Mouse (Mus musculus) heart, adult 2 months (tissue): ENCODE data around the gene Fgfr2. TPM values are rescaled to one million over a fixed set of nuclear protein-coding genes. Genes with fewer than 3 reads are reported as not detected.

Experiments used
- DNase-seq, 2 experiments: peaks; one replicate each; pipeline ENCODE4 v3.0.0; 2021
- H3K27ac ChIP-seq: fragments of 200-600 bp; 2 replicates; pipeline ENCODE4 v1.8.1; 2022
- H3K27me3 ChIP-seq: fragments of 200-500 bp; 2 replicates; pipeline ENCODE4 v1.6.1; 2012; ENCODE audit warnings: mild to moderate bottlenecking, low read length, inconsistent platforms, mixed read lengths; ENCODE audit not compliant: control insufficient read depth, insufficient read depth
- H3K36me3 ChIP-seq: fragments of 200-500 bp; 2 replicates; pipeline ENCODE4 v1.6.1; 2012; ENCODE audit warnings: low read length, inconsistent platforms; ENCODE audit not compliant: control insufficient read depth, insufficient read depth
- H3K4me1 ChIP-seq: fragments of 200-500 bp; 2 replicates; pipeline ENCODE4 v1.6.1; 2011; ENCODE audit warnings: low read length; ENCODE audit not compliant: control insufficient read depth, insufficient read depth
- H3K4me3 ChIP-seq: fragments of 200-600 bp; 2 replicates; pipeline ENCODE4 v1.8.1; 2022
- H3K79me2 ChIP-seq: fragments of 200-500 bp; replicated peaks from 2 replicates; pipeline ENCODE4 v1.6.1; 2012; ENCODE audit warnings: mild to moderate bottlenecking, inconsistent platforms, low read length, moderate library complexity, mixed read lengths; ENCODE audit not compliant: control insufficient read depth, insufficient read depth
- H3K9ac ChIP-seq: fragments of 200-500 bp; 2 replicates; pipeline ENCODE4 v1.6.1; 2012; ENCODE audit warnings: low read depth, mild to moderate bottlenecking, control low read depth, inconsistent platforms, low read length, mixed read lengths
- CTCF ChIP-seq: fragments of 200-600 bp; IDR thresholded peaks from 2 replicates; pipeline ENCODE4 v1.8.1; 2022; ENCODE audit warnings: antibody characterized with exemption, mild to moderate bottlenecking, moderate library complexity
- EP300 ChIP-seq: fragments of 200-500 bp; IDR thresholded peaks from 2 replicates; pipeline ENCODE4 v1.6.1; 2011; ENCODE audit warnings: low read depth, low read length, control low read depth; ENCODE audit not compliant: insufficient read depth
- POLR2A ChIP-seq: fragments of 200-500 bp; IDR thresholded peaks from 2 replicates; pipeline ENCODE4 v1.6.1; 2011; ENCODE audit warnings: mild to moderate bottlenecking, low read depth, low read length, control low read depth; ENCODE audit not compliant: insufficient read depth
- WGBS: fragments of 180-500 bp; shearing (Covaris S2); methylation state at CpG from one replicate; pipeline ENCODE4 v1.1.7; 2018; 5-methylcytosine and 5-hydroxymethylcytosine counted together
- intact Hi-C: fragments of 180-260 bp; cut with DNase I; formaldehyde crosslinking; loops from one replicate; pipeline ENCODE4 v1.15.1; 2025
- polyA plus RNA-seq: library from polyadenylated mRNA; depleted of rRNA; stranded (reverse); fragments of >200 nt; gene quantifications from 2 replicates; pipeline ENCODE4 v1.2.3, GENCODE M21; 2012
- total RNA-seq, 2 experiments: library from RNA; stranded (reverse); gene quantifications; 2 replicates each; pipeline ENCODE4 v1.2.3; 2021

The Fgfr2 gene
- total and polyA plus RNA-seq, 3 experiments: 1.1 to 2.0 (median 1.3) TPM

DNA sequence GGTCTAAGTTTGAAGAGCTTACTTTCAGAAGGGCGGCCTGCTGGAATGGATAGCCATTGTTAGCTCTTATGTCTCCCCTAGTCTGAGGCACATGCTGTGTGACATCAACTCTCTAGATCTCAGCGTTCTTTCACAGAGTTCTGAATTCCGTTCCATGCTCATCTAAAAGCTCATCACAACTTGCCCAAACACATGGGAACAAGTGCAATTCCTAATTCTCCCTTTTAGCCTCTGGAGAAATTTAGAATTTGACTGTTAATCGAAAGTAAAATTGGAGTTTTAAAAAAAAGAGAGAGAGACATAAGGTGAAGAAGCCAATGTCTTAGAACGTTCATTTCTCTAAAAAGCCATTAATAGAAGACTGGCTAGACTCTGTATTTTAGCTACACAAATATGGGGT lies 1793.7 kb downstream of the Fgfr2 start, which contains the start of gene Fam24b:
Fam24b (minus strand) TSS at position 101 of the 400 bp plus-strand sequence.
- Histone ChIP-seq H3K79me2 (no peaks in the 10 kb centered on the region), H3K9ac (no peak within 1 kb of the TSS), H3K27me3 (no peaks in the 10 kb centered on the region), H3K36me3 (no peaks in the 10 kb centered on the region), H3K4me1 (no peaks in the 10 kb centered on the region), H3K27ac (no peak within 1 kb of the TSS), H3K4me3 (no peak within 1 kb of the TSS)
- no peak for DNase-seq
- intact Hi-C loops: no loop called here
- WGBS: 91% methylated on average over 5 of the region's 5 CpGs
- TF ChIP-seq POLR2A: no peak
- TF ChIP-seq CTCF: no peak
- no peak for TF ChIP-seq EP300

DNA sequence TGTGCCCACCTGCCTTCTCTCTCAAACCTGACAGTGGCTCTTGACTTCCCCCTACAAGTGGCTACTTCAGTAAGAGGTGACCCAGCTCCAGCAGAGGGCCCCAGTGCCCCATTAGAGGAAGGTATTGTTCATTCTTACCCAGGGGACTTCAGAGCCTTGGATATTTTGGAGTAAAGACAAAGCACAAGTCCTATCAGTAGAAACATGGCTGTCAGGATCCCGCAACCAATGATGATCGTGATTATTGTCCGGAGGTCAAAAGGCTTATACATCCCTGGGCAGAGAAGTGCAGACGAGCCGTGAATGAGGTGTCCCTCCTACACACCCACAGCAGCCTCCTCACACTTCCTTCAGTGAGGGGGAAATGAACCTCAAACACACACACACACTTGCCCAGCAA lies 1796.1 kb downstream of the Fgfr2 start:
- no peak for DNase-seq
- WGBS: 77% methylated on average over 5 of the region's 5 CpGs
- no peaks in the 10 kb centered on the region for H3K4me1 ChIP-seq
- H3K79me2 ChIP-seq: no peaks in the 10 kb centered on the region
- H3K9ac ChIP-seq: no peak overlapping the region
- intact Hi-C loops: no loop called here
- no peak overlapping the region for H3K4me3 ChIP-seq
- H3K27me3 ChIP-seq: no peaks in the 10 kb centered on the region
- no peak overlapping the region for H3K27ac ChIP-seq
- no peaks in the 10 kb centered on the region for H3K36me3 ChIP-seq
- TF ChIP-seq EP300: no peak
- no peak for TF ChIP-seq POLR2A
- TF ChIP-seq CTCF: no peak

DNA sequence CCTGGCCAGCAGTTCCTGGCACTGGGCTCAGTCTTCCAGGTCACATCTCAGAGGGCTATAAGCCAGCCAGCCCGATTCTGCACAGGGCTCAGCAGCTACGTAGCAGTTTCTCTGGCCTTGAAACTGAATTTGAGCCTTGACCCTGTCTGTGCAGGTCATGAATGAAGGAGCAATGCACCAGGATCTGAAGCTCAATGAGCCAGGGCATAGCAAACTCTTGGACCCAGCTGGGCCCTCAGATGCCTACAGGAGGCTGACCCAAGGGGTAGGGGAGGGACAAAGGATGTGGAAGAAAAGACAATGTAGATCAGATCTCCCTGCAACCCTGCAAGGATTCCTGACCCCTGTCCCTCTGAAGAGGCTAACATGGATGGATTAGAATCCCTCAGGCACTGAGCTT lies 1801.0 kb downstream of the Fgfr2 start, which contains the start of gene Cuzd1:
Cuzd1 (minus strand) TSS at position 101 of the 400 bp plus-strand sequence.
- no peak within 1 kb of the TSS for H3K27ac ChIP-seq
- H3K79me2 ChIP-seq: no peaks in the 10 kb centered on the region
- H3K4me3 ChIP-seq: no peak within 1 kb of the TSS
- TF ChIP-seq CTCF (no peak), POLR2A (no peak), EP300 (no peak)
- intact Hi-C loops: no loop called here
- 45% methylated on average over 2 of the region's 2 CpGs for WGBS
- no peaks in the 10 kb centered on the region for H3K4me1 ChIP-seq
- no peaks in the 10 kb centered on the region for H3K27me3 ChIP-seq
- DNase-seq: no peak
- H3K9ac ChIP-seq: no peak within 1 kb of the TSS
- H3K36me3 ChIP-seq: no peaks in the 10 kb centered on the region

DNA sequence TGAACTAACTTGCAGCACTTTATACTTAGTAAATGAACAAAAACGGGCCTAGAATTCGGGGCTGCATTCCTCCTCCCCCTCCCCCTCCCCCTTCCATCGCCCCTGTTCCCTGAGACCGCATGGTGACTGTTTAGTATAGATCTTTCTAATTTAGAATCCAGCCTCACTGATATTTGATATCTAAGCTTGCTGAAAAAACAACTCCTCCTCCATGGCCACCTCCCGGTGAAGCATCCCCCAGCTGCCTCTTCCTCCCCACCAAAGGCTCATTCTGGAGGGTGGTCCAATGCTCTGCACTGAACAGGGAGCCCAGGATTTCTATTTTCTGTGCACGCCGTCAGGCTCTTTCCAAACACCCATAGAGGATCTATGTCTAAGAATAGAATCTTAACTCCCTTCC lies 1804.8 kb downstream of the Fgfr2 start:
- WGBS: 67% methylated on average over 5 of the region's 7 CpGs
- no peak overlapping the region for H3K4me3 ChIP-seq
- no peaks in the 10 kb centered on the region for H3K4me1 ChIP-seq
- no peaks in the 10 kb centered on the region for H3K27me3 ChIP-seq
- TF ChIP-seq CTCF: no peak
- TF ChIP-seq EP300: no peak
- no peak for TF ChIP-seq POLR2A
- intact Hi-C loops: no loop called here
- H3K79me2 ChIP-seq: no peaks in the 10 kb centered on the region
- no peak overlapping the region for H3K27ac ChIP-seq
- no peak overlapping the region for H3K9ac ChIP-seq
- DNase-seq: no peak
- no peaks in the 10 kb centered on the region for H3K36me3 ChIP-seq

DNA sequence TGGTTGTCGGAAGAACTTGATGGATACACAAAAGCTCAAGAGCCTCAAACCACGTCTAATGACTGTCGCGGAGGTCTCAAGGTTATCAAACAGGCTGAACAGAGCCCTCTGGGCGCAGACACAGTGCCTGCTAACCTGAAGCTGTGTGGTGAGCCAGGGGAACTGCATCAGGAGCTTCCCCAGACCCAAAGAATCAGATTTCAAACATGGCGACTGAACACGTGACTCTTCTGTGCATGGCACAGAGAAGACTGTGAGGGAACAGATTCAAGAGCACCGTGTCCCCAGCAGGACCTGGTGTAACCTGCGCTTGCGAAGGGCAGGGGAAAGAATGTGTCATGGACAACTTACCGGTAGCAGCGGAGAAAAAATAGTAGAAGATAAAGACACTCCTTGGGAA lies 1805.6 kb downstream of the Fgfr2 start:
- WGBS: 60% methylated on average over 12 of the region's 12 CpGs
- no peaks in the 10 kb centered on the region for H3K27me3 ChIP-seq
- intact Hi-C loops: no loop called here
- no peaks in the 10 kb centered on the region for H3K79me2 ChIP-seq
- H3K4me3 ChIP-seq: no peak overlapping the region
- no peak overlapping the region for H3K27ac ChIP-seq
- no peak for DNase-seq
- no peaks in the 10 kb centered on the region for H3K4me1 ChIP-seq
- H3K9ac ChIP-seq: no peak overlapping the region
- TF ChIP-seq CTCF: no peak
- no peak for TF ChIP-seq EP300
- no peak for TF ChIP-seq POLR2A
- no peaks in the 10 kb centered on the region for H3K36me3 ChIP-seq

DNA sequence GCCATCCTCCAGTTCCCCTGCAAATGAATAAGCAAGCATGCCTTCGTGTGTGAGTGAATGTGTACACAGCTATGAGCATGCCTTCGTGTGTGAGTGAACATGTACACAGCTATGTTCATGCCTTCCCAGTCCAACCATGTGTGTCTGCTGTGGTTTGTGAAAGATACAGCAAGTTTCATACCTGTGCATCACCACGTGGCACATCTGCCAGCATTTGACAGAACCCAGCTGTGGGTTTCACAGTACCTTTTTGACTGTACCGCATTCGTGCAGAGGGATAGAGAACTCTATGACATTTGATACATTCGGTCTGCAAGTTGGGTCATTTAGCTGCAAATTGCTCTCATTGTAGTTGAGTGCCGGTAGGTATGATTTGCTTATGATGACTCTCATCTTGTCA lies 1808.7 kb downstream of the Fgfr2 start:
- Histone ChIP-seq H3K79me2 (no peaks in the 10 kb centered on the region), H3K27me3 (no peaks in the 10 kb centered on the region), H3K9ac (no peak overlapping the region), H3K4me3 (no peak overlapping the region), H3K27ac (no peak overlapping the region), H3K4me1 (no peaks in the 10 kb centered on the region), H3K36me3 (no peaks in the 10 kb centered on the region)
- DNase-seq: no peak
- WGBS: 78% methylated on average over 7 of the region's 7 CpGs
- intact Hi-C loops: no loop called here
- TF ChIP-seq POLR2A (no peak), CTCF (no peak), EP300 (no peak)

DNA sequence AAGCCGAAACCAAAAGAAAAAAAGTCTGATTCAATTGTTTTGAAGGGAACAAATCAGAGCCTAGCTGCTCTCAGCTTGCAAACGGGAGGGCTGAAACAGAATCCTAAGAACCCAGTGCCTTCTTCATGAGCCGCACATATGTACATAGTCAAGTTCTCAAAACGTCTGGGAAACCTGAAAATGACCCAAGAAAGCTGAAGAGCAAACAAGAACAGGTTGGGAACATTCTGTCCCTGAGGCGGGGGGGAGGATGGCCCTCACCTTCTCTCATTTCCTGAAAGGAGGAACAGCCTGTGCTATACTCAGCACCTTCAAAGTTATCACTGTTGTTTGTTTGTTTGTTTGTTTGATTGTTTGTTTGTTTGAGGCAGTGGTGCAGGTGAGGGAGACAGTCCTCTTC lies 1816.4 kb downstream of the Fgfr2 start:
- no peaks in the 10 kb centered on the region for H3K36me3 ChIP-seq
- no peaks in the 10 kb centered on the region for H3K27me3 ChIP-seq
- H3K9ac ChIP-seq: no peak overlapping the region
- H3K4me1 ChIP-seq: no peaks in the 10 kb centered on the region
- no peak for TF ChIP-seq EP300
- no peak for TF ChIP-seq CTCF
- no peak for TF ChIP-seq POLR2A
- intact Hi-C loops: no loop called here
- H3K79me2 ChIP-seq: no peaks in the 10 kb centered on the region
- no peak overlapping the region for H3K4me3 ChIP-seq
- DNase-seq: no peak
- H3K27ac ChIP-seq: no peak overlapping the region
- 71% methylated on average over 5 of the region's 5 CpGs for WGBS
